In the genomic region with DNA sequence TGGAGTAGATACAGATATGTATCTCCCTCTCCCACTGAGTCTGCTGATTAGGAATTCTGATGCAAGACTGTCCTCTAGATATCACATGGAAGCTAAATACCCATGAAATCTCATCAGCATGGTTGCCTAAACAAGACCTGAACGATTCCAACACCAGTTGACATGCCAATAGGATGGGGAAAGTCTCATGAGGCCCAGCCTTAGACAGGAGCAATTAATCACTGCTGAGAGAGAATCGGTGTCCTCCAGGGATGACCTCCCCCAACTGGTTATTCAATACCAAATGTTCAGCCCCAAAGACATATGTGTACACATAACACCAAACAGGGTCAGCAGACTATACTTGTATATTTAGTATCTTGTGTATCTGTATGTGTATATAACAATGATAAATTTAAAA, we compare ENCODE assay signal across 21 mouse cellular contexts.
DNase-seq lines count a peak whose midpoint lies in the region; ATAC-seq lines count a peak whose summit lies in the region.
"Had no signal": no experiment of that assay in that cellular context is flagged by ENCODE, and none has a peak within 500 bp of the region (broad histone marks: within the 10 kb centered on the region; RNA-seq: fewer than 3 reads in every experiment).

No protein-coding gene starts in this region.

- H3K9ac ChIP-seq in hindbrain, embryonic 14.5 days = no peak overlapping the region
- H3K9ac ChIP-seq: embryonic facial prominence, embryonic 13.5 days; forebrain, postnatal 0 days; heart, embryonic 15.5 days; kidney, embryonic 15.5 days; limb, embryonic 13.5 days; liver, embryonic 14.5 days; midbrain, embryonic 12.5 days had no signal

- 21% methylated on average over 2 of the region's 2 CpGs for WGBS in hindbrain, embryonic 14.5 days

- H3K4me2 ChIP-seq in hindbrain, embryonic 14.5 days (replicated peaks) = no peak overlapping the region
- H3K4me2 ChIP-seq: embryonic facial prominence, embryonic 13.5 days; heart, embryonic 15.5 days; kidney, embryonic 15.5 days; limb, embryonic 13.5 days; midbrain, embryonic 12.5 days had no signal

- H3K4me3 ChIP-seq in hindbrain, embryonic 14.5 days (replicated peaks; ENCODE audit: low read length) = no peak overlapping the region
- H3K4me3 ChIP-seq: embryonic facial prominence, embryonic 13.5 days; heart, embryonic 15.5 days; kidney, embryonic 15.5 days; limb, embryonic 13.5 days; midbrain, embryonic 12.5 days had no signal

- H3K27ac ChIP-seq in hindbrain, embryonic 14.5 days = no peak overlapping the region
- H3K27ac ChIP-seq: embryonic facial prominence, embryonic 13.5 days; heart, embryonic 15.5 days; limb, embryonic 13.5 days; liver, embryonic 14.5 days; midbrain, embryonic 12.5 days had no signal

- ATAC-seq in hindbrain, embryonic 14.5 days (ENCODE audit: low FRiP score) = no peak
- ATAC-seq: intestine, postnatal 0 days; lung, postnatal 0 days had no signal

- peaks cover 4% of the 10 kb centered on the region; the same call in 1 of the 2 replicates for H3K9me3 ChIP-seq in hindbrain, embryonic 14.5 days (ENCODE audit: control insufficient read depth, low read length)
- H3K9me3 ChIP-seq: embryonic facial prominence, embryonic 13.5 days; heart, embryonic 15.5 days; kidney, embryonic 15.5 days; limb, embryonic 13.5 days; midbrain, embryonic 12.5 days had no signal

- H3K4me1 ChIP-seq in hindbrain, embryonic 14.5 days (replicated peaks; ENCODE audit: control insufficient read depth, insufficient read depth, low read length) = no peaks in the 10 kb centered on the region
- H3K4me1 ChIP-seq: embryonic facial prominence, embryonic 13.5 days; heart, embryonic 15.5 days; limb, embryonic 13.5 days; midbrain, embryonic 12.5 days had no signal

- H3K36me3 ChIP-seq in hindbrain, embryonic 14.5 days (replicated peaks; ENCODE audit: control insufficient read depth, insufficient read depth) = no peaks in the 10 kb centered on the region
- H3K36me3 ChIP-seq: embryonic facial prominence, embryonic 13.5 days; heart, embryonic 15.5 days; kidney, embryonic 15.5 days; limb, embryonic 13.5 days; midbrain, embryonic 12.5 days had no signal

- H3K27me3 ChIP-seq in hindbrain, embryonic 14.5 days (ENCODE audit: control insufficient read depth, insufficient read depth, low read length) = no peaks in the 10 kb centered on the region
- H3K27me3 ChIP-seq: embryonic facial prominence, embryonic 13.5 days; heart, embryonic 15.5 days; kidney, embryonic 15.5 days; limb, embryonic 13.5 days; midbrain, embryonic 12.5 days had no signal

- peak; percentile 3 to 6 for DNase-seq in cerebellum, postnatal 10 days
- DNase-seq in cerebellum, adult 9-10 months = no peak
- DNase-seq in retina, embryonic 14.5 days (ENCODE audit: low spot score) = peak; percentile 12
- DNase-seq in retina, postnatal 1 day = no peak
- peak; percentile 35 for DNase-seq in hindbrain, embryonic 14.5 days (ENCODE audit: low spot score)
- no peak for DNase-seq in thymus, adult 18-20 months
- DNase-seq in gastrocnemius, adult 8-10 months (ENCODE audit: low spot score in 2 of 2) = no peak
- no peak for DNase-seq in frontal cortex, postnatal 14 days (ENCODE audit: low spot score in 2 of 2)
- DNase-seq: adrenal gland, postnatal 25 days; cerebellum, adult 11-12 months; cerebellum, postnatal 36 days; right cerebral cortex, adult 18-20 months had no signal

Comparison
In these comparisons a context has a peak if more than half of its experiments do, and no peak if none do; other contexts are left out.
1. DNase-seq: peak in cerebellum, postnatal 10 days (2 of 2), retina, embryonic 14.5 days (single experiment) and hindbrain, embryonic 14.5 days (single experiment); none in cerebellum, adult 9-10 months (single experiment), retina, postnatal 1 day (single experiment), thymus, adult 18-20 months (0 of 2), gastrocnemius, adult 8-10 months (0 of 2) and frontal cortex, postnatal 14 days (0 of 2).